Mouse (Mus musculus): ENCODE data around the gene Flywch1. TPM values are rescaled to one million over a fixed set of nuclear protein-coding genes. Genes with fewer than 3 reads are reported as not detected.
A peak's percentile ranks its signal among the peaks of the same experiment; 100 is the strongest.

Flywch1 gene
- total and polyA plus RNA-seq, 3 experiments, result 18.8 to 28.3 (median 23.4) TPM

DNA sequence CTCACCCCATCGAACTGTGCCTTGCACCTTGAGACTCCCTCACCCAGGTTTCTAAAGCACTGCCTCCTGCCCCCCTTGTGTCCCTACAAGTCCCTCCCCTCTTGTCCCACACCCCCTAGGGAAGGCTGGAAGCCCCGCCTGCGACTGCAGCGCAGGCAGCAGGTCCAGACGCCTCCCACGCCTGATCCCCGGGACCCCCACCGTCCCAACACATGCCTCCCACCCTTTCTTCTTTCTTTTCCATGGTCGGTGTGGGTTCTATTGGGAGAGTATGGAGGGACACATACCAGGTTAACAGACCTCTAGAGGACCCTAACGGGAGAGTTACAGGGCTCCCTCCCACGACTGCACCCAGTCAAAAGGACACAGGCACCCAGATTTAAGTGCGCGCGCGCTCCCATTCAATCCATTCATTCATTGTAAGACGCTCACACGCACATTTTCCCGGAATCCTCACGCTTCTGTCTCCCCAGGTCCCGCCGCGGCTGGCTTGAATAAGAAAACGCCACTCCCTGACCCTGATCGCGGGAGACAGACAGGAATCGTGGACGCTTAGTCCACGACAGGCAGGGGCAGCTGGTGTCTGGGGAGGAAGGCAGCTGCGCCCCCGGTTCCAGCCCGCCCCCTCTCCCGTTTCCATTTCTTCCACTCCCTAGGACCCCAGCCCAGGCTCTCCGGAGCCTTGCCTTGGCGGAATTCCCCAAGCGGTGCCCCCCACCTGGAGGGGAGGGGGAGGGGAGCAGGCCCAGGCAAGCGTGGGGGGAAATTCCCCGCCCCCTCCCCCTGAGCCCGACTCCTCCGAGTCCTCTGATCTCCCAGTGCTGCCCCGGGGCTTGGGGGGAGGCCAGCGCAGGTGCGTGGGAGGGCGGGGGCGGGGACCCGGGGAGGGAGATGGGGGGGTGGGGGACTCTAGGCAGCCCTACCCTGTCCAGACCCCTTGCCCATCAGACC lies 25.8 kb downstream of the Flywch1 start, which contains the start of gene Kremen2:
Gene Kremen2 (minus strand): TSS at position 533 of the 951 bp plus-strand sequence.
- no peak for DNase-seq (ENCODE audit: extremely low read depth)
- Histone ChIP-seq H3K4me3 (replicated peaks in 1 of 3; ENCODE audit: low read depth in 2 of 3, low read length in 2 of 3, poor library complexity in 1 of 3) (peak within 1 kb of the TSS in 1 of 3 experiments; percentile 2), H3K9me3 (replicated peaks; ENCODE audit: low read length) (no peaks in the 10 kb centered on the region), H3K27me3 (replicated peaks) (peaks cover 52% of the 10 kb centered on the region), H3K36me3 (replicated peaks in 1 of 2; ENCODE audit: control insufficient read depth in 1 of 2, insufficient read depth in 1 of 2, low read length in 1 of 2) (peaks cover 0 to 4% of the 10 kb centered on the region in 2 experiments), H3K79me2 (replicated peaks; ENCODE audit: control insufficient read depth, extremely low read depth, insufficient read depth, poor library complexity, severe bottlenecking) (no peaks in the 10 kb centered on the region), H3K4me1 (ENCODE audit: control insufficient read depth in 1 of 2, insufficient read depth in 2 of 2) (peaks cover 35 to 59% of the 10 kb centered on the region in 2 experiments), H3K4me2 (ENCODE audit: insufficient read depth, low read depth, poor library complexity, severe bottlenecking) (peak within 1 kb of the TSS; percentile 17; the same call in 1 of the 2 replicates), H3K9ac (ENCODE audit: insufficient read depth, low read depth) (0 out of 2 replicates have a peak within 1 kb of the TSS, but pooled peaks have one; percentile 23), H3K27ac (ENCODE audit: insufficient read depth, low read depth) (no peak within 1 kb of the TSS)
- in situ Hi-C loops (cut with MboI; ENCODE audit: low pct_ligation_motif_present, low pct_unique_long_range_greater_than_20kb, low sequenced_read_pairs), result no loop called here
- TF ChIP-seq PAX5 (IDR thresholded peaks at IDR 0.05; ENCODE audit: low read length) (no peak), MAX (IDR thresholded peaks at IDR 0.05; ENCODE audit: low read length) (no peak), SIN3A (IDR thresholded peaks at IDR 0.05; ENCODE audit: low read length) (no peak), JUND (conservative IDR thresholded peaks at IDR 0.05; ENCODE audit: low read depth, low read length) (no peak), USF1 (IDR thresholded peaks at IDR 0.05; ENCODE audit: low read depth, low read length) (no peak), NRF1 (IDR thresholded peaks at IDR 0.05; ENCODE audit: low read depth, low read length) (no peak), CHD2 (IDR thresholded peaks at IDR 0.05; ENCODE audit: low read length) (peak; percentile 53; the same call in 1 of the 2 replicates)
- dilution Hi-C loops (cut with MboI; ENCODE audit: extremely low pct_ligation_motif_present, extremely low pct_unique_long_range_greater_than_20kb, low sequenced_read_pairs), result no loop called here

DNA sequence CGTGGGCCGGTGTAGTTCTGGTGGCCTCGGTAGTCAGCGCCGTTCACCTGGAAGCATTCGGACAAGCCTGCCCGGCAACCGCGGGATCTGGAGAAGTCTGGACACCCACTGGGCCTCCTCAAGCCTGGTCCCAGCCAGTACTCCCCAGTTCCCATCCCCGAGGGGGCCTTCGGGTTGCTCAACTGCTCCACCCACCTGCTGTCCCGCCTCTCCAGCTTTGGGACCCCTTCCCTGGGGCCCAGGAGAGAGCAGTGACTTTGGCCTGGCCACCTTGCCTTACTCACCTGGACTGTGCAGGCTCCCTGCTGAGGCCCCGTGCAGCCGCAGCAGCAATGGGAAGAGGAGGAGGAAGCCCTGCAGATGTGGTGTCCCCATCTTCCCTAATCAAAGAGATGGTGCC lies 26.8 kb downstream of the Flywch1 start:
- no peak overlapping the region for H3K9ac ChIP-seq (ENCODE audit: insufficient read depth, low read depth)
- no peaks in the 10 kb centered on the region for H3K79me2 ChIP-seq (replicated peaks; ENCODE audit: control insufficient read depth, extremely low read depth, insufficient read depth, poor library complexity, severe bottlenecking)
- DNase-seq (ENCODE audit: extremely low read depth), result no peak
- H3K4me1 ChIP-seq (ENCODE audit: control insufficient read depth in 1 of 2, insufficient read depth in 2 of 2), result peaks cover 35 to 60% of the 10 kb centered on the region in 2 experiments
- no peaks in the 10 kb centered on the region for H3K9me3 ChIP-seq (replicated peaks; ENCODE audit: low read length)
- no peak for TF ChIP-seq ZMIZ1 (IDR thresholded peaks at IDR 0.05; ENCODE audit: low read depth, low read length)
- no peak for TF ChIP-seq KAT2A (IDR thresholded peaks at IDR 0.05; ENCODE audit: insufficient replicate concordance, low read length)
- TF ChIP-seq JUN (IDR thresholded peaks at IDR 0.05; ENCODE audit: insufficient read depth, low read depth, low read length), result no peak
- no peak for TF ChIP-seq POLR2A (IDR thresholded peaks at IDR 0.05; ENCODE audit: low read depth, low read length)
- TF ChIP-seq RCOR1 (conservative IDR thresholded peaks at IDR 0.05; ENCODE audit: low read depth, low read length), result no peak
- no peak for TF ChIP-seq SIN3A (IDR thresholded peaks at IDR 0.05; ENCODE audit: low read length)
- no peak for TF ChIP-seq POLR2AphosphoS2 (IDR thresholded peaks at IDR 0.05; ENCODE audit: low read depth, low read length)
- no peak for TF ChIP-seq TCF12 (IDR thresholded peaks at IDR 0.05; ENCODE audit: low read depth, low read length)
- no peak for TF ChIP-seq USF2 (conservative IDR thresholded peaks at IDR 0.05; ENCODE audit: low read depth, low read length)
- no peak for TF ChIP-seq TBP (conservative IDR thresholded peaks at IDR 0.05; ENCODE audit: low read depth, low read length)
- no peak for TF ChIP-seq MYC (IDR thresholded peaks at IDR 0.05; ENCODE audit: low read depth, low read length)
- no peak for TF ChIP-seq SMC3 (IDR thresholded peaks at IDR 0.05; ENCODE audit: low read depth, low read length)
- no peak for TF ChIP-seq IRF4 (IDR thresholded peaks at IDR 0.05; ENCODE audit: low read depth, low read length)
- no peak for TF ChIP-seq EP300 (IDR thresholded peaks at IDR 0.05; ENCODE audit: low read length)
- no peak for TF ChIP-seq ZKSCAN1 (IDR thresholded peaks at IDR 0.05; ENCODE audit: borderline replicate concordance, low read depth, low read length)
- no peak for TF ChIP-seq ZC3H11A (IDR thresholded peaks at IDR 0.05; ENCODE audit: low read depth, low read length)
- H3K36me3 ChIP-seq (replicated peaks in 1 of 2; ENCODE audit: control insufficient read depth in 1 of 2, insufficient read depth in 1 of 2, low read length in 1 of 2), result no peaks in the 10 kb centered on the region
- in situ Hi-C loops (cut with MboI; ENCODE audit: low pct_ligation_motif_present, low pct_unique_long_range_greater_than_20kb, low sequenced_read_pairs) (no loop called here), dilution Hi-C loops (cut with MboI; ENCODE audit: extremely low pct_ligation_motif_present, extremely low pct_unique_long_range_greater_than_20kb, low sequenced_read_pairs) (no loop called here)
- H3K4me2 ChIP-seq (ENCODE audit: insufficient read depth, low read depth, poor library complexity, severe bottlenecking), result no peak overlapping the region
- no peak overlapping the region for H3K4me3 ChIP-seq (replicated peaks in 1 of 3; ENCODE audit: low read depth in 2 of 3, low read length in 2 of 3, poor library complexity in 1 of 3)
- no peak overlapping the region for H3K27ac ChIP-seq (ENCODE audit: insufficient read depth, low read depth)
- H3K27me3 ChIP-seq (replicated peaks), result peaks cover 61% of the 10 kb centered on the region
